9 mouse cellular contexts compared by ENCODE assay signal in the genomic region with DNA sequence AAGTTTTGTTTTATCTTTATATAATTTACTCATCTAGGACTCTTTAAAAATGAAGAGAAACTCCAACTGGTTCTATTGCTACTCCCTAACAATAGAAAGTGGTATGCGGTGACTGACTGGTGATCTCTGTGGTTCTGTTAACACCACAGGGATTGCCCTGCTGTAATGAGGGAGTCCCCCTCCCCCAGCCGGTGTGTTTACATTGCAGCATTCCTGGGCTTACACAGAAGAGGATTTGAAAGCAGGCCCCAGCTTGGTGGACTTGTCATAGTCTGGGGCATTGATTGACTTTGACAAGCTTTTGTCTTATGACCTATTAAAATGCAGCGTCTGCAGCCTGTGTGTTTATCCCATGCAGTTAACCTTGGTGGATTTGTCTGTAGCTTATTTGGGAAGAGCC.
A peak's percentile ranks its signal among the peaks of the same experiment; 100 is the strongest.
DNase-seq lines count a peak whose midpoint lies in the region; ATAC-seq and TF ChIP-seq lines count a peak whose summit lies in the region.
"Had no signal": no experiment of that assay in that cellular context is flagged by ENCODE, and none has a peak within 500 bp of the region (broad histone marks: within the 10 kb centered on the region; RNA-seq: fewer than 3 reads in every experiment).

No protein-coding gene starts in this region.

- peaks cover 60% of the 10 kb centered on the region for H3K4me1 ChIP-seq in heart, embryonic 15.5 days (replicated peaks)
- H3K4me1 ChIP-seq in neural tube, embryonic 14.5 days (ENCODE audit: control insufficient read depth, insufficient read depth, low read length): no peaks in the 10 kb centered on the region
- peaks cover 48% of the 10 kb centered on the region for H3K4me1 ChIP-seq in heart, postnatal 0 days (ENCODE audit: control insufficient read depth, insufficient read depth)
- H3K4me1 ChIP-seq in stomach, embryonic 16.5 days (ENCODE audit: control insufficient read depth, insufficient read depth, low read length): peaks cover 37% of the 10 kb centered on the region

- peak overlapping the region; percentile 34 for H3K4me2 ChIP-seq in heart, embryonic 15.5 days
- no peak overlapping the region for H3K4me2 ChIP-seq in neural tube, embryonic 14.5 days (ENCODE audit: low read depth, low read length)
- H3K4me2 ChIP-seq in heart, postnatal 0 days (ENCODE audit: low read depth, low read length): peak overlapping the region; percentile 60; the same call in 1 of the 2 replicates
- H3K4me2 ChIP-seq in stomach, embryonic 16.5 days (ENCODE audit: low read depth, low read length): no peak overlapping the region
- H3K4me2 ChIP-seq: forebrain, embryonic 15.5 days had no signal

- no peak for TF ChIP-seq EP300 in heart, postnatal 0 days (IDR thresholded peaks at IDR 0.05; ENCODE audit: low read depth)

- TF ChIP-seq CTCF in heart, postnatal 0 days (IDR thresholded peaks at IDR 0.05; ENCODE audit: low read depth): no peak

- 15% methylated on average over 3 of the region's 3 CpGs for WGBS in heart, embryonic 15.5 days
- 13% methylated on average over 3 of the region's 3 CpGs for WGBS in neural tube, embryonic 14.5 days
- WGBS in heart, postnatal 0 days: 16% methylated on average over 3 of the region's 3 CpGs
- 27% methylated on average over 3 of the region's 3 CpGs for WGBS in stomach, embryonic 16.5 days

- H3K27me3 ChIP-seq in heart, embryonic 15.5 days: no peaks in the 10 kb centered on the region
- no peaks in the 10 kb centered on the region for H3K27me3 ChIP-seq in neural tube, embryonic 14.5 days (ENCODE audit: control insufficient read depth, insufficient read depth, low read length)
- H3K27me3 ChIP-seq in heart, postnatal 0 days (ENCODE audit: control insufficient read depth, insufficient read depth, low read length): no peaks in the 10 kb centered on the region
- no peaks in the 10 kb centered on the region for H3K27me3 ChIP-seq in stomach, embryonic 16.5 days (ENCODE audit: control insufficient read depth, insufficient read depth, low read length)
- H3K27me3 ChIP-seq: forebrain, embryonic 15.5 days had no signal

- no peak overlapping the region for H3K4me3 ChIP-seq in heart, embryonic 15.5 days
- no peak overlapping the region for H3K4me3 ChIP-seq in neural tube, embryonic 14.5 days (ENCODE audit: low read depth, low read length)
- H3K4me3 ChIP-seq in heart, postnatal 0 days (ENCODE audit: low read depth, low read length): peak overlapping the region; percentile 37; the same call in 1 of the 2 replicates
- no peak overlapping the region for H3K4me3 ChIP-seq in stomach, embryonic 16.5 days (replicated peaks; ENCODE audit: low read length)
- H3K4me3 ChIP-seq: forebrain, embryonic 15.5 days had no signal

- no peak for ATAC-seq in heart, embryonic 15.5 days (replicated peaks; ENCODE audit: insufficient number of reproducible peaks, insufficient read depth, low FRiP score, low read depth)
- ATAC-seq in neural tube, embryonic 14.5 days (ENCODE audit: low read depth): peak; percentile 28; the same call in 1 of the 2 replicates
- ATAC-seq in heart, postnatal 0 days (ENCODE audit: insufficient read depth, low read depth): no peak
- ATAC-seq in stomach, embryonic 16.5 days (ENCODE audit: insufficient read depth, low FRiP score): no peak
- ATAC-seq: forebrain, embryonic 15.5 days had no signal

- H3K27ac ChIP-seq in heart, embryonic 15.5 days: peak overlapping the region; percentile 82
- H3K27ac ChIP-seq in neural tube, embryonic 14.5 days (ENCODE audit: low read depth, low read length): no peak overlapping the region
- peak overlapping the region; percentile 80 for H3K27ac ChIP-seq in heart, postnatal 0 days (ENCODE audit: low read depth)
- peak overlapping the region; percentile 36; the same call in 1 of the 2 replicates for H3K27ac ChIP-seq in stomach, embryonic 16.5 days (ENCODE audit: low read length)
- H3K27ac ChIP-seq: forebrain, embryonic 15.5 days had no signal

- no peaks in the 10 kb centered on the region for H3K36me3 ChIP-seq in heart, embryonic 15.5 days
- H3K36me3 ChIP-seq in neural tube, embryonic 14.5 days (ENCODE audit: control insufficient read depth, insufficient read depth, low read length): no peaks in the 10 kb centered on the region
- no peaks in the 10 kb centered on the region for H3K36me3 ChIP-seq in heart, postnatal 0 days (replicated peaks; ENCODE audit: control insufficient read depth, insufficient read depth, low read length)
- no peaks in the 10 kb centered on the region for H3K36me3 ChIP-seq in stomach, embryonic 16.5 days (ENCODE audit: control insufficient read depth, insufficient read depth, low read length)
- H3K36me3 ChIP-seq: forebrain, embryonic 15.5 days had no signal

- DNase-seq in heart, adult 8-10 months (ENCODE audit: low spot score): no peak
- no peak for DNase-seq in neural tube, embryonic 10.5 days (ENCODE audit: extremely low spot score, low spot score)
- peak; percentile 28 for DNase-seq in heart, postnatal 0 days (ENCODE audit: low spot score)
- no peak for DNase-seq in cerebellum, postnatal 14 days
- no peak for DNase-seq in urinary bladder, adult 2 months (ENCODE audit: low spot score)

- H3K9ac ChIP-seq in heart, embryonic 15.5 days: no peak overlapping the region
- no peak overlapping the region for H3K9ac ChIP-seq in neural tube, embryonic 14.5 days (replicated peaks; ENCODE audit: low read depth, low read length)
- no peak overlapping the region for H3K9ac ChIP-seq in heart, postnatal 0 days (replicated peaks; ENCODE audit: low read depth, low read length)
- H3K9ac ChIP-seq in stomach, embryonic 16.5 days (ENCODE audit: low read length): no peak overlapping the region
- H3K9ac ChIP-seq: forebrain, embryonic 15.5 days had no signal

- H3K9me3 ChIP-seq in heart, embryonic 15.5 days (replicated peaks): no peaks in the 10 kb centered on the region
- H3K9me3 ChIP-seq in neural tube, embryonic 14.5 days (ENCODE audit: control insufficient read depth, low read length): no peaks in the 10 kb centered on the region
- no peaks in the 10 kb centered on the region for H3K9me3 ChIP-seq in heart, postnatal 0 days (replicated peaks; ENCODE audit: control insufficient read depth, low read length)
- H3K9me3 ChIP-seq in stomach, embryonic 16.5 days (replicated peaks; ENCODE audit: control insufficient read depth, low read length): no peaks in the 10 kb centered on the region
- H3K9me3 ChIP-seq: forebrain, embryonic 15.5 days had no signal

Comparison
In these comparisons a context has a peak if more than half of its experiments do, and no peak if none do; other contexts are left out.
1. H3K4me2 ChIP-seq: peak in heart, embryonic 15.5 days (single experiment) and heart, postnatal 0 days (single experiment); none in neural tube, embryonic 14.5 days (single experiment) and stomach, embryonic 16.5 days (single experiment).